Mouse (Mus musculus): ENCODE data around the gene Gm47996. TPM values are rescaled to one million over a fixed set of nuclear protein-coding genes. Genes with fewer than 3 reads are reported as not detected.
"Not testable (repeated sequence)": the region's sequence is repeated elsewhere in the genome, so short reads cannot be mapped to it uniquely, and the experiment has no call there.

The Gm47996 gene
- polyA plus RNA-seq, 1 experiment from 2014 or later, result not detected

DNA sequence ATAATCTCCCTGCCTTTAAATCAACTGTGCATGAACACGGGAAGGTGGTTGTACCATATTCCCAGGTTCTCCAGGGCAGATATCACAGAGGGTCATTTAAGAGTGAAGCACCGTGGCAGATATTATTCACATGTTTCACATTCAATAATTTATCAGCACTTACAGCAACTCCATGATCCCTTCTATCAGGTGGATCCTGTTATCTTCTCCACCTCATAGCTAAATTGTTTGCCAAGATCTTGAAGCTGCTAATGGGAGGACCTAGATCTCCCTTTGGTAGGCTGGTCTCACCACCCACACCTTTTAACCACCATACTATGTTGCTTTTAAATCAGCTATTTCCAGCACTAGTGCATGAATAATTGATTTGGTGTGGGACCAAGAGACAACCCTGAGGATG is 29.8 kb upstream of the Gm47996 start:
- Histone ChIP-seq H3K9me3 (replicated peaks; ENCODE audit: control insufficient read depth, low read length) (no peaks in the 10 kb centered on the region), H3K27ac (ENCODE audit: low read length) (no peak overlapping the region), H3K4me3 (ENCODE audit: low read length) (no peak overlapping the region), H3K4me2 (ENCODE audit: low read depth, low read length) (no peak overlapping the region), H3K9ac (ENCODE audit: low read length) (no peak overlapping the region), H3K27me3 (ENCODE audit: control insufficient read depth, insufficient read depth, low read length) (no peaks in the 10 kb centered on the region), H3K36me3 (ENCODE audit: control insufficient read depth, insufficient read depth) (no peaks in the 10 kb centered on the region), H3K4me1 (ENCODE audit: control insufficient read depth, insufficient read depth, low read length) (0 out of 2 replicates have a peak, but pooled peaks cover 3% of the 10 kb centered on the region)
- no peak for ATAC-seq (replicated peaks; ENCODE audit: extremely low read depth, insufficient read depth, low FRiP score)
- 78% methylated on average over 2 of the region's 2 CpGs for WGBS

DNA sequence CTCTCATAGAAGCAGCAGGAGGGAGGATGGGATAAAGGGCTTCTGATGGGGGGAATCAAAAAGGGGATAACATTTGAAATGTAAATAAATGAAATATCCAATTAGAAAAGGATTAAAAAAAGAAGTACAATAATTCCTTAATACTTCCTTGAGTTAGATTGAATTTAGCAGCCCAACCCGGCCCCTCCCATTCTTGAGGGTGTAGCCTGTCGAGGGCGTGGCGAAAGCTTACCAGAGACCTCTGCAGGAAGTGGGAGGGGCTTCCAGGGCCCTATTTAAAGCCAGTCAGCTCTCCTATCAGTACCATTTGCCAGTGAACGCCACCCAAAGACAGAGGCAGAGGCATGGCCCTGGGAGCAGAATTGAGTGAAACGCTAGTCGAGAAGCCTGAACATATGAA is 27.7 kb upstream of the Gm47996 start, which contains the start of gene Gm47985:
Gene Gm47985 (plus strand): TSS at position 272 of the 400 bp plus-strand sequence.
- ATAC-seq (replicated peaks; ENCODE audit: extremely low read depth, insufficient read depth, low FRiP score); H3K4me3 ChIP-seq (ENCODE audit: low read length); H3K4me1 ChIP-seq (ENCODE audit: control insufficient read depth, insufficient read depth, low read length); H3K27ac ChIP-seq (ENCODE audit: low read length); H3K9ac ChIP-seq (ENCODE audit: low read length); H3K9me3 ChIP-seq (replicated peaks; ENCODE audit: control insufficient read depth, low read length); H3K4me2 ChIP-seq (ENCODE audit: low read depth, low read length); H3K36me3 ChIP-seq (ENCODE audit: control insufficient read depth, insufficient read depth); H3K27me3 ChIP-seq (ENCODE audit: control insufficient read depth, insufficient read depth, low read length): not testable (repeated sequence)
- no CpG with 5 or more reads among the region's 7 CpGs for WGBS

DNA sequence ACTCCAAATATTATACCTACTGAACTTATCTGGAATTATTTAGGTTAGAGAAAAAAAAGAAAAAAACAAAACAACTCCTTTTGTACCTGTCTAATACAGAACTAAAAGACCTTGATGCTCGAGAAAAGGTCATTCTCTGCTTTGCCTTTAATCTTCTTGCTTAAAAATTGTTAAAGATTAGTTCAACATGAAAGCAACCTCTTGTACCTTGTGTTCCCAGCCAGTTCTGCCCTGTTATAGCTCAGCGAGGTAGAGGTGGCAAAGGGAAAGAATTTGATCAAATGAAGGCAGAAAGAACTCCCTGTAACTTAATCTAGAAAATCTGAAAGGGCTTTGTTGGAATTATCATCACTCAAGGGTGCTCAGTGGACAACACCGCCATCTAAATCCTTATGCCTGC is 23.7 kb upstream of the Gm47996 start:
- WGBS, result 66% methylated on average over 3 of the region's 3 CpGs
- not testable (repeated sequence) for H3K4me2 ChIP-seq (ENCODE audit: low read depth, low read length); H3K27me3 ChIP-seq (ENCODE audit: control insufficient read depth, insufficient read depth, low read length); H3K4me1 ChIP-seq (ENCODE audit: control insufficient read depth, insufficient read depth, low read length); H3K36me3 ChIP-seq (ENCODE audit: control insufficient read depth, insufficient read depth); H3K9ac ChIP-seq (ENCODE audit: low read length); H3K27ac ChIP-seq (ENCODE audit: low read length); H3K9me3 ChIP-seq (replicated peaks; ENCODE audit: control insufficient read depth, low read length); H3K4me3 ChIP-seq (ENCODE audit: low read length); ATAC-seq (replicated peaks; ENCODE audit: extremely low read depth, insufficient read depth, low FRiP score)

DNA sequence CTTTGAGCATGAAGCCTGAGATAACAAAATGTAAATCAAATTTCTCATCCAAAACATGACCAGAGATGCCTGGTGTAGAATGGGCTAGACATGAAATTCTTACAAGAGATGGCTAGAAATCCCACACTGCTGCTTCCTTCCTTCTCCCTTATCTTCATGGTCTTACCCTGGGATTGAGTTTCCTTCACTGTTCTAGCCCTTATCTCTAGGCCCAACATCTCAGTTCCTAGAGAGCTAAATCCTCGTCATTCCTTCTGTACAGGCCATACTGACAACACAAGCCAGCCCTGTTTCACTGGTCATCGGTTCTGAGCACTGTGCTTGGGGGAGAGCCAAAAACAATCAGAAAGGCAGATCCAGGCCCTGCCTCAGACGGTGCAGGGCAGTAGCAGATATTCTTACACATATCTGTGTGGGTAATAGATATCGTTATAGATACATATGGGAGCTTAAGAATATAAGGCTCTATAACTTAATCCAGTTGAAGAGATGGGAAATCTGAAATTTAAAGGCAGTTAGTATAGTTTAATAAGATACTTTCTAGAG is 23.0 kb upstream of the Gm47996 start:
- 54% methylated on average over 4 of the region's 4 CpGs for WGBS
- not testable (repeated sequence) for H3K27me3 ChIP-seq (ENCODE audit: control insufficient read depth, insufficient read depth, low read length); H3K9ac ChIP-seq (ENCODE audit: low read length); H3K4me2 ChIP-seq (ENCODE audit: low read depth, low read length); H3K9me3 ChIP-seq (replicated peaks; ENCODE audit: control insufficient read depth, low read length); H3K36me3 ChIP-seq (ENCODE audit: control insufficient read depth, insufficient read depth); H3K4me3 ChIP-seq (ENCODE audit: low read length); H3K27ac ChIP-seq (ENCODE audit: low read length); H3K4me1 ChIP-seq (ENCODE audit: control insufficient read depth, insufficient read depth, low read length); ATAC-seq (replicated peaks; ENCODE audit: extremely low read depth, insufficient read depth, low FRiP score)

DNA sequence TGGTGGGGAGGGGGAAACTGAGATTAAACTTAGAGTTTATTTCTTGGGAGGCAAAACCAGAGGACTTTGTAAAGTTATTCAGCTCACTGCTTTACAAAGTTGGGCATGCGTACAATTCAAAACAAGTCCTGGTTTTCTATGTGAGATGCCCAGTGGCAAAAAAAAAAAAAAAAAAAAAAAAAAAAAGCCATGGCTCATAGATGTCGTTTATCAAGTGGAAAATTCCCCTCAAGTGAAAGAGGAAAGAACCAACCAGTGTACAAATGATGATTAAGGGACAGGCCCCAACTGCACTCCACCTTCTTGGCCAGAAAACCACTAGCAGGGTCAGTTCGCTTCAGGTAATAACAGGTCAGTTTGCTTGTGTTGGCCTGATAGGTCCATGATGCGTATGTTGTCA is 21.5 kb upstream of the Gm47996 start:
- Histone ChIP-seq H3K9me3 (replicated peaks; ENCODE audit: control insufficient read depth, low read length) (no peaks in the 10 kb centered on the region), H3K27me3 (ENCODE audit: control insufficient read depth, insufficient read depth, low read length) (no peaks in the 10 kb centered on the region), H3K4me1 (ENCODE audit: control insufficient read depth, insufficient read depth, low read length) (no peaks in the 10 kb centered on the region), H3K4me3 (ENCODE audit: low read length) (no peak overlapping the region), H3K4me2 (ENCODE audit: low read depth, low read length) (no peak overlapping the region), H3K36me3 (ENCODE audit: control insufficient read depth, insufficient read depth) (no peaks in the 10 kb centered on the region), H3K27ac (ENCODE audit: low read length) (no peak overlapping the region), H3K9ac (ENCODE audit: low read length) (no peak overlapping the region)
- WGBS, result 77% methylated on average over 4 of the region's 4 CpGs
- ATAC-seq (replicated peaks; ENCODE audit: extremely low read depth, insufficient read depth, low FRiP score), result no peak

DNA sequence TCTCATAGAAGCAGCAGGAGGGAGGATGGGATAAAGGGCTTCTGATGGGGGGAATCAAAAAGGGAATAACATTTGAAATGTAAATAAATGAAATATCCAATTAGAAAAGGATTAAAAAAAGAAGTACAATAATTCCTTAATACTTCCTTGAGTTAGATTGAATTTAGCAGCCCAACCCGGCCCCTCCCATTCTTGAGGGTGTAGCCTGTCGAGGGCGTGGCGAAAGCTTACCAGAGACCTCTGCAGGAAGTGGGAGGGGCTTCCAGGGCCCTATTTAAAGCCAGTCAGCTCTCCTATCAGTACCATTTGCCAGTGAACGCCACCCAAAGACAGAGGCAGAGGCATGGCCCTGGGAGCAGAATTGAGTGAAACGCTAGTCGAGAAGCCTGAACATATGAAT is 17.9 kb upstream of the Gm47996 start, which contains the start of gene Gm8947:
Gene Gm8947 (plus strand): TSS at position 302 of the 400 bp plus-strand sequence.
- no CpG with 5 or more reads among the region's 7 CpGs for WGBS
- H3K27me3 ChIP-seq (ENCODE audit: control insufficient read depth, insufficient read depth, low read length), result not testable (repeated sequence)

DNA sequence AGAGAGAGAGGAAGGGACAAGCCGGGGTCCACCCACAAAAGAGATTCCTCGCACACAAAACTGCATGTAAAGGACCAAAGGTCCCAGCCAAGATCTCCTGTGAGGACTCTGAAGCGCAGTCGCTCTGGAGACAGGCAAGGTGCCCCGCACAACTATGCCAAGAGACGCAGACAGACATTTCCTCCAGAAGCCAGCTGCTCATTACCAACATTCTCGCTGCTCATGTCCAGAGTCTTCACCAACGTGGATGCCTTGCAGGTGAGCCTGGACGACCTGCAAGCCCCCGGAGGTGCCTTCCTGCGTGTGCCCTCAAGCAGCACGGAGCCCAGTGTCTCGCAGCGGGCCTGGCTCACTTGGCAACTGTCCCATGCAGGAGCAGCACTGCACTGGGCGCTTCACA is 17.2 kb upstream of the Gm47996 start:
- H3K9me3 ChIP-seq (replicated peaks; ENCODE audit: control insufficient read depth, low read length); ATAC-seq (replicated peaks; ENCODE audit: extremely low read depth, insufficient read depth, low FRiP score); H3K27me3 ChIP-seq (ENCODE audit: control insufficient read depth, insufficient read depth, low read length); H3K9ac ChIP-seq (ENCODE audit: low read length); H3K4me1 ChIP-seq (ENCODE audit: control insufficient read depth, insufficient read depth, low read length); H3K4me3 ChIP-seq (ENCODE audit: low read length); H3K27ac ChIP-seq (ENCODE audit: low read length); H3K4me2 ChIP-seq (ENCODE audit: low read depth, low read length); H3K36me3 ChIP-seq (ENCODE audit: control insufficient read depth, insufficient read depth): not testable (repeated sequence)
- WGBS, result 85% methylated on average over 14 of the region's 15 CpGs

More for the DNA sequence above, 17.9 kb upstream of the Gm47996 start, which contains the start of gene Gm8947:
- not testable (repeated sequence) for H3K27ac ChIP-seq (ENCODE audit: low read length); H3K9me3 ChIP-seq (replicated peaks; ENCODE audit: control insufficient read depth, low read length); H3K4me1 ChIP-seq (ENCODE audit: control insufficient read depth, insufficient read depth, low read length); H3K4me3 ChIP-seq (ENCODE audit: low read length); H3K9ac ChIP-seq (ENCODE audit: low read length); H3K4me2 ChIP-seq (ENCODE audit: low read depth, low read length); ATAC-seq (replicated peaks; ENCODE audit: extremely low read depth, insufficient read depth, low FRiP score); H3K36me3 ChIP-seq (ENCODE audit: control insufficient read depth, insufficient read depth)

DNA sequence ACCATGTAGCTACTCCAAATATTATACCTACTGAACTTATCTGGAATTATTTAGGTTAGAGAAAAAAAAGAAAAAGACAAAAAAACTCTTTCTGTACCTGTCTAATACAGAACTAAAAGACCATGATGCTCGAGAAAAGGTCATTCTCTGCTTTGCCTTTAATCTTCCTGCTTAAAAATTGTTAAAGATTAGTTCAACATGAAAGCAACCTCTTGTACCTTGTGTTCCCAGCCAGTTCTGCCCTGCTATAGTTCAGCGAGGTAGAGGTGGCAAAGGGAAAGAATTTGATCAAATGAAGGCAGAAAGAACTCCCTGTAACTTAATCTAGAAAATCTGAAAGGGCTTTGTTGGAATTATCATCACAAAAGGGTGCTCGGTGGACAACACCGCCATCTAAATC is 13.9 kb upstream of the Gm47996 start:
- not testable (repeated sequence) for H3K4me3 ChIP-seq (ENCODE audit: low read length); H3K36me3 ChIP-seq (ENCODE audit: control insufficient read depth, insufficient read depth); H3K27ac ChIP-seq (ENCODE audit: low read length); H3K4me1 ChIP-seq (ENCODE audit: control insufficient read depth, insufficient read depth, low read length); H3K9me3 ChIP-seq (replicated peaks; ENCODE audit: control insufficient read depth, low read length); H3K27me3 ChIP-seq (ENCODE audit: control insufficient read depth, insufficient read depth, low read length); H3K4me2 ChIP-seq (ENCODE audit: low read depth, low read length); H3K9ac ChIP-seq (ENCODE audit: low read length); ATAC-seq (replicated peaks; ENCODE audit: extremely low read depth, insufficient read depth, low FRiP score)
- 75% methylated on average over 4 of the region's 4 CpGs for WGBS

DNA sequence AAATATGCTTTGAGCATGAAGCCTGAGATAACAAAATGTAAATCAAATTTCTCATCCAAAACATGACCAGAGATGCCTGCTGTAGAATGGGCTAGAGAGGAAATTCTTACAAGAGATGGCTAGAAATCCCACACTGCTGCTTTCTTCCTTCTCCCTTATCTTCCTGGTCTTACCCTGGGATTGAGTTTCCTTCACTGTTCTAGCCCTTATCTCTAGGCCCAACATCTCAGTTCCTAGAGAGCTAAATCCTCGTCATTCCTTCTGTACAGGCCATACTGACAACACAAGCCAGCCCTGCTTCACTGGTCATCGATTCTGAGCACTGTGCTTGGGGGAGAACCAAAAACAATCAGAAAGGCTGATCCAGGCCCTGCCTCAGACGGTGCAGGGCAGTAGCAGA is 13.2 kb upstream of the Gm47996 start:
- ATAC-seq (replicated peaks; ENCODE audit: extremely low read depth, insufficient read depth, low FRiP score); H3K36me3 ChIP-seq (ENCODE audit: control insufficient read depth, insufficient read depth); H3K9ac ChIP-seq (ENCODE audit: low read length); H3K4me3 ChIP-seq (ENCODE audit: low read length); H3K4me1 ChIP-seq (ENCODE audit: control insufficient read depth, insufficient read depth, low read length); H3K27me3 ChIP-seq (ENCODE audit: control insufficient read depth, insufficient read depth, low read length); H3K27ac ChIP-seq (ENCODE audit: low read length); H3K4me2 ChIP-seq (ENCODE audit: low read depth, low read length); H3K9me3 ChIP-seq (replicated peaks; ENCODE audit: control insufficient read depth, low read length): not testable (repeated sequence)
- 58% methylated on average over 3 of the region's 3 CpGs for WGBS

Measured in heart, embryonic 16.5 days (tissue).